Mouse (Mus musculus) midbrain, embryonic 16.5 days (tissue): Measurements from ENCODE around the gene Ptn. TPM values are rescaled to one million over a fixed set of nuclear protein-coding genes. Genes with fewer than 3 reads are reported as not detected.

Source experiments
- ATAC-seq: fragments of 200-750 bp; cut with Nextera tagmentation; 2 replicates; pipeline ENCODE4 v1.8.0; 2017; ENCODE audit warnings: moderate TSS enrichment
- H3K27ac ChIP-seq: fragments of 300-500 bp; sonication (generic); 2 replicates; pipeline ENCODE4 v1.5.1; 2014; ENCODE audit warnings: mild to moderate bottlenecking, low read length, mixed read lengths
- H3K27me3 ChIP-seq: fragments of 300-500 bp; sonication (generic); 2 replicates; pipeline ENCODE4 v1.6.1; 2014; ENCODE audit warnings: low read depth, low read length, mixed read lengths; ENCODE audit not compliant: control insufficient read depth, insufficient read depth
- H3K36me3 ChIP-seq: fragments of 300-500 bp; sonication (generic); 2 replicates; pipeline ENCODE4 v1.6.1; 2014; ENCODE audit warnings: mild to moderate bottlenecking, low read length, moderate library complexity, mixed read lengths; ENCODE audit not compliant: control insufficient read depth, insufficient read depth
- H3K4me1 ChIP-seq: fragments of 300-500 bp; sonication (generic); 2 replicates; pipeline ENCODE4 v1.6.1; 2014; ENCODE audit warnings: mild to moderate bottlenecking, low read length, mixed read lengths; ENCODE audit not compliant: control insufficient read depth, insufficient read depth
- H3K4me2 ChIP-seq: fragments of 300-500 bp; sonication (generic); 2 replicates; pipeline ENCODE4 v1.6.1; 2014; ENCODE audit warnings: mild to moderate bottlenecking, low read length, mixed read lengths
- H3K4me3 ChIP-seq: fragments of 300-500 bp; sonication (generic); 2 replicates; pipeline ENCODE4 v1.5.1; 2014; ENCODE audit warnings: low read depth, mild to moderate bottlenecking, low read length, moderate library complexity, mixed read lengths
- H3K9ac ChIP-seq: fragments of 300-500 bp; sonication (generic); 2 replicates; pipeline ENCODE4 v1.6.1; 2014; ENCODE audit warnings: low read depth, low read length, mixed read lengths
- H3K9me3 ChIP-seq: fragments of 300-500 bp; sonication (generic); replicated peaks from 2 replicates; pipeline ENCODE4 v1.6.1; 2014; ENCODE audit warnings: mild to moderate bottlenecking, low read length, mixed read lengths; ENCODE audit not compliant: control insufficient read depth, poor library complexity, severe bottlenecking
- WGBS: fragments of 180-500 bp; shearing (Covaris S2); extraction: QIAGEN DNeasy Blood & Tissue Kit; methylation state at CpG from one replicate; pipeline ENCODE4 v1.1.7; 2014; 5-methylcytosine and 5-hydroxymethylcytosine counted together
- polyA plus RNA-seq: library from polyadenylated mRNA; unstranded; fragments of >200 nt; fragmentation: Nextera tagmentation; extraction: Ambion mirVana; gene quantifications from 2 replicates; pipeline ENCODE4 v1.2.1, GENCODE M21; 2015

Ptn gene
- polyA plus RNA-seq, 1 experiment from 2014 or later: 861 TPM

GRCm38 (mm10) chr6:36806906-36807305, 3.1 kb downstream of the Ptn start:
- Histone ChIP-seq H3K27me3 (no peaks in the 10 kb centered on the region), H3K36me3 (peaks cover 3% of the 10 kb centered on the region; the same call in 1 of the 2 replicates), H3K4me2 (peak overlapping the region; percentile 28), H3K4me1 (peaks cover 18% of the 10 kb centered on the region), H3K27ac (no peak overlapping the region), H3K9me3 (no peaks in the 10 kb centered on the region), H3K4me3 (no peak overlapping the region), H3K9ac (no peak overlapping the region)
- ATAC-seq: no peak
- 73% methylated on average over 6 of the region's 6 CpGs for WGBS

GRCm38 (mm10) chr6:36800309-36800946, 9.6 kb downstream of the Ptn start:
- no peak for ATAC-seq
- Histone ChIP-seq H3K27me3 (no peaks in the 10 kb centered on the region), H3K36me3 (peaks cover 3% of the 10 kb centered on the region; the same call in 1 of the 2 replicates), H3K4me2 (peak overlapping the region; percentile 28; the same call in 1 of the 2 replicates), H3K9ac (no peak overlapping the region), H3K4me1 (peaks cover 22% of the 10 kb centered on the region), H3K27ac (peak overlapping the region; percentile 59; the same call in 1 of the 2 replicates), H3K9me3 (no peaks in the 10 kb centered on the region), H3K4me3 (no peak overlapping the region)
- WGBS: 60% methylated on average over 5 of the region's 5 CpGs

DNA sequence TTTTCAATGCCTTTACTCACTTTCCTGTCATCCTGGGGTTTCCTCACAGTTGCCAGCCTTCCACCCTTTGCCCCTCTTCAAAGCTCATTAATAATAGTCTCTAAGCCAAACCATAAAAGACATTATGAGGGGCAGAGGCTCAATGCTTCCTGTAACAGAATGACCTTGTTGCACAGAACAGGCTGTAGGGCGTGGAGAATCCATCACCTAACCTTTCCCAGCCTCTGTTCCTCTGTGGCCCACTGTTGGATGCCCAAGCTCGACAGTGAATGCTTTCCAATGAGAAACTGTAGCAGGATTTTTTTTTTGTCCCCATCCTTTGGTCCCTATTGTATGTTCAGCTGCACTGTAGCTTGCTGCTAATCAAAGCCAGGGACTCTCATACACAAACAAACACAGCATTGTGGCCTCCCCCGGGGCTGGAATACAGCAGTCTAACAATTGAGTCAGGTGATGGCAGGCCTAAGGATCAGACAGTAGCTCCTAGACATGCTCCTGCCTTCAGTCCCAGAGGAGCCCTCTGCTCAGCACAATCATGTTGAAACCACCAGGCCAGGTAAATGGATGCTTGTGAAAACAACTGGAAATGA, 12.9 kb downstream of the Ptn start:
- peak overlapping the region; percentile 18; the same call in 1 of the 2 replicates for H3K4me2 ChIP-seq
- no peak overlapping the region for H3K4me3 ChIP-seq
- H3K27me3 ChIP-seq: no peaks in the 10 kb centered on the region
- H3K27ac ChIP-seq: peak overlapping the region; percentile 69
- no peak overlapping the region for H3K9ac ChIP-seq
- H3K9me3 ChIP-seq: no peaks in the 10 kb centered on the region
- WGBS: 21% methylated on average over 3 of the region's 3 CpGs
- peak; percentile 59 for ATAC-seq
- H3K36me3 ChIP-seq: no peaks in the 10 kb centered on the region
- peaks cover 24% of the 10 kb centered on the region for H3K4me1 ChIP-seq

DNA sequence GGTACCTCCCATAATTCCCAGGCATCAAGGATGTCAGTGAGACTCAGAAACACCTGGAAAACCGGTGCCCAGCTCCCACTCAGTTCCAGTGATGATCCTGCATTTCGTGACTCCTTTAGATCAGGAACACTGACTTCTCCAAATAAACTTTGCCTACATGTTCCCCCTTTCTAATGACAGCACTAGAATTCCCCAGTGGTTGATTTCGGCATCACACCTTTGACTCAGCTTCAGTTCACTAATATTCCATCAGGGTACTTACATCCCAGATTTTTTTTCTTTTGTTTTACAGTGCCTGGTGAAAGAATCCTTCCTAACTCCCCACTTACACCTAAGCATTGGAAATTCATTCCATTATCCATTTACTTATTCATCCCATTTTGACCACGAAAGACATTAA, 15.5 kb downstream of the Ptn start:
- Histone ChIP-seq H3K9me3 (no peaks in the 10 kb centered on the region), H3K9ac (no peak overlapping the region), H3K36me3 (no peaks in the 10 kb centered on the region), H3K27me3 (no peaks in the 10 kb centered on the region), H3K27ac (peak overlapping the region; percentile 42; the same call in 1 of the 2 replicates), H3K4me3 (no peak overlapping the region), H3K4me1 (peaks cover 18% of the 10 kb centered on the region), H3K4me2 (no peak overlapping the region)
- WGBS: 74% methylated on average over 4 of the region's 4 CpGs
- ATAC-seq: no peak

DNA sequence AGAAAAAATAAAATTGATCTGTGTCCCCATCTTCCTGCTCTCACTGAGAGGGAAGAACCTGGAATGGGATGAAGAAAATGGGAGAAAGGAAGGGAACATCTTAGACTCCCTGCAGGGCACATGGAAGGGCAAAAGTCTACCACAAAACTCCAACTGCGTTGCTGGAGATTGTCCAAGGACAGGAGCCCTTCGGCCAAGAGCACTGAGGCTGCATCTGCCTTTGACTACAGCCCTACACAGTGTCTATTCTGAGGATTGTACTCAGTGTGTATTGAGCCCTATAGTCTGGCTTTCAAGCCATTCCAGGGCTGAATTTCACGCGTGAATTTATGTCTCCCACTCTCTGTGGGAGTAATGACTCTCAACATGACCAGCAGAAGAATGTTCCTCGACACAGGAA, 16.2 kb downstream of the Ptn start:
- 57% methylated on average over 5 of the region's 5 CpGs for WGBS
- Histone ChIP-seq H3K4me3 (no peak overlapping the region), H3K4me1 (peaks cover 23% of the 10 kb centered on the region), H3K4me2 (no peak overlapping the region), H3K27me3 (no peaks in the 10 kb centered on the region), H3K27ac (0 out of 2 replicates have a peak overlapping the region, but pooled peaks have one; percentile 42), H3K36me3 (no peaks in the 10 kb centered on the region), H3K9me3 (no peaks in the 10 kb centered on the region), H3K9ac (no peak overlapping the region)
- ATAC-seq: 0 out of 2 replicates have a peak, but pooled peaks have one; percentile 41

- no peaks in the 10 kb centered on the region for H3K27me3 ChIP-seq
- H3K4me2 ChIP-seq: peak overlapping the region; percentile 36; the same call in 1 of the 2 replicates
- ATAC-seq: no peak
- H3K9me3 ChIP-seq: no peaks in the 10 kb centered on the region
- no peak overlapping the region for H3K9ac ChIP-seq
- peaks cover 40% of the 10 kb centered on the region for H3K4me1 ChIP-seq
- peak overlapping the region; percentile 63 for H3K27ac ChIP-seq
- WGBS: 29% methylated on average over 4 of the region's 4 CpGs
- H3K4me3 ChIP-seq: no peak overlapping the region
- H3K36me3 ChIP-seq: no peaks in the 10 kb centered on the region
These were observed 20.8 kb downstream of the Ptn start for GRCm38 (mm10) chr6:36789261-36789660.

DNA sequence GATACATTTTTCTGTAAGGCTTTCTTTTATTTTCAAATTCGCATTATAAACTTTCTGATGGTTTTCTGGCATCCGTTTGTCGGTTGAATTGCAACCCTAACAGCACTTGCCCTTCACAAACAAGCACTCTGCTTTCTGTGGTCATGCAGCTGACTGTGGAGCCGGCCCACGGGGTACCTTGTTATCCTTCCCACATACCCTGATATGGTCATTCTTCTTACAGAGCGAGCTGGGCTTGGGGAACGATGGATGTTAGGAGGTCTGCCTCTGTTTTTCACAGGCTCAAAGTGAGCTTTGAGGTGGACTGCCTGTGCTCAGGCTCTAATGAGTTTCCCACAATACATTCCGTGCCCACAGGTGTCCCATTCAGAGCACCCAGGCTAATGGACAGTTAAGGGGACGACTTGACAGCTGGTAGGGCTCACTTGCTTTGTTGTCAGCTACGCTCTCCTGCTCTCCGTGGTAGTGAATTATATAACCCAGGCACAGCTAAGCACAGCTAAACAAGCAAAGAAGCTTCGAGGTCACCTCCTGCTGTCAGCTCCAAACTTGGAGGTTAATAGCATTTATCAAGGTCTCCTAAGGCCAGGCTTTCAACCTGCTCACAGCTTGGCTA, 21.3 kb downstream of the Ptn start:
- 21% methylated on average over 12 of the region's 12 CpGs for WGBS
- Histone ChIP-seq H3K27me3 (no peaks in the 10 kb centered on the region), H3K4me2 (peak overlapping the region; percentile 36), H3K36me3 (no peaks in the 10 kb centered on the region), H3K9ac (peak overlapping the region; percentile 41; the same call in 1 of the 2 replicates), H3K9me3 (no peaks in the 10 kb centered on the region), H3K27ac (peak overlapping the region; percentile 63), H3K4me1 (peaks cover 40% of the 10 kb centered on the region), H3K4me3 (no peak overlapping the region)
- ATAC-seq: peak; percentile 63

GRCm38 (mm10) chr6:36784682-36785208, 25.3 kb downstream of the Ptn start:
- Histone ChIP-seq H3K27ac (peak overlapping the region; percentile 55), H3K4me1 (peaks cover 40% of the 10 kb centered on the region), H3K9me3 (no peaks in the 10 kb centered on the region), H3K27me3 (no peaks in the 10 kb centered on the region), H3K4me2 (no peak overlapping the region), H3K4me3 (no peak overlapping the region), H3K9ac (no peak overlapping the region; the same call in 1 of the 2 replicates), H3K36me3 (no peaks in the 10 kb centered on the region)
- ATAC-seq: peak; percentile 58
- WGBS: 22% methylated on average over 3 of the region's 3 CpGs

GRCm38 (mm10) chr6:36782481-36782880, 27.5 kb downstream of the Ptn start:
- 68% methylated on average over 4 of the region's 4 CpGs for WGBS
- H3K27ac ChIP-seq: no peak overlapping the region
- H3K4me2 ChIP-seq: no peak overlapping the region
- H3K9ac ChIP-seq: no peak overlapping the region
- H3K4me1 ChIP-seq: peaks cover 34% of the 10 kb centered on the region
- no peaks in the 10 kb centered on the region for H3K36me3 ChIP-seq
- ATAC-seq: no peak
- H3K4me3 ChIP-seq: no peak overlapping the region
- H3K27me3 ChIP-seq: no peaks in the 10 kb centered on the region
- H3K9me3 ChIP-seq: no peaks in the 10 kb centered on the region
